ENCODE assay signal across 8 mouse cellular contexts in the genomic region with DNA sequence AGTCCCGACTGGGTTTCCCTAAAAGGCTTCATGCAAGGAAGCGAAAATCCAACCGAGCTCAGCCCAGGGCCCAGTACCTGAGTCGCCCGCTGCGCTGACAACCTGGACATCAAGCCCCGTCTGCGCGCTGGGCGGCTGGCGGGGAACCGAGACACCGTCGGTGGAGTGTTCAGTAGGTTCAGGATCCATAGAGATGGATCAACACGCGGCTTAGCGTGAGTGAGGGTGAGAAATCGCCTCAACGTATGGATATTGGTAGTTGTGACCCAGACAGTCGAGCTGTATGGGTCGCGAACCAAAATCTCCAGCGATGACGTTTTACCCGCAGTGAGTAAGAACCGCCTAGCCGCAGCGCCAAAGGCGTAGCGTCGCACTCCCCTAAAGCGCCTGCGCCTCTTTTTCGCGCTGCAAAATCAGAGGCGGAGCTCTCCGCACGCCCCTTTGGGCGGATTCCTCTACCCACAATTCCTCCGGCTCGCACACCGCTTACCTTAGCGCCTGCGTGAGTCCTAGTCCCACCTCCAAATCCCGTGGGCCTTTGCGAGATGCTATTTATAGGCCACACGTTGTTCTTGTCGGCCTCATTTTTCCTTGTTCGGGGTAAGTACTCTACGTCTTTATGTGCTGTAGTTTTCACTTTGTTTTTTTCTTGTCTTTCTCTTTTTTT. TPM values are rescaled to one million over a fixed set of nuclear protein-coding genes. Genes with fewer than 3 reads are reported as not detected.
DNase-seq lines count a peak whose midpoint lies in the region; ATAC-seq and TF ChIP-seq lines count a peak whose summit lies in the region.

Gene Slc3a2, minus strand, starts transcription at position 463 of the 667 bp plus-strand sequence.

- H3K27me3 ChIP-seq in forebrain, embryonic 10.5 days (ENCODE audit: poor library complexity, severe bottlenecking) = no peaks in the 10 kb centered on the region
- H3K27me3 ChIP-seq in heart, embryonic 15.5 days = no peaks in the 10 kb centered on the region
- no peaks in the 10 kb centered on the region for H3K27me3 ChIP-seq in liver, embryonic 14.5 days (ENCODE audit: control insufficient read depth, insufficient read depth, low read length)
- no peaks in the 10 kb centered on the region for H3K27me3 ChIP-seq in neural tube, embryonic 11.5 days (ENCODE audit: control insufficient read depth, insufficient read depth, low read length)
- H3K27me3 ChIP-seq in stomach, postnatal 0 days (ENCODE audit: control insufficient read depth, insufficient read depth, low read length) = no peaks in the 10 kb centered on the region

- H3K4me3 ChIP-seq in forebrain, embryonic 10.5 days = peak within 1 kb of the TSS; percentile 66
- peak within 1 kb of the TSS; percentile 65 for H3K4me3 ChIP-seq in heart, embryonic 15.5 days
- H3K4me3 ChIP-seq in liver, embryonic 14.5 days (ENCODE audit: insufficient read depth in 1 of 2, low read depth in 2 of 2, low read length in 2 of 2) = peak within 1 kb of the TSS; percentile 97 to 98
- H3K4me3 ChIP-seq in neural tube, embryonic 11.5 days (ENCODE audit: low read depth, low read length) = peak within 1 kb of the TSS; percentile 88
- peak within 1 kb of the TSS; percentile 66 for H3K4me3 ChIP-seq in stomach, postnatal 0 days (ENCODE audit: low read depth, low read length)

- peak; percentile 96 to 97 for DNase-seq in CD8-positive naive resting alpha-beta T cell, adult 2 months (ENCODE audit: low read depth in 2 of 2, low spot score in 2 of 2)
- DNase-seq in c-Kit-positive CD71-negative TER-119-negative erythroid progenitor cells, embryonic 14.5 days (ENCODE audit: low read depth) = peak; percentile 96
- DNase-seq in forebrain, embryonic 10.5 days (ENCODE audit: extremely low spot score, low spot score) = peak; percentile 97
- DNase-seq in kidney, postnatal 25 days = peak; percentile 95 to 98
- peak; percentile 98 for DNase-seq in liver, embryonic 14.5 days (ENCODE audit: low read depth in 3 of 3, low spot score in 3 of 3)
- DNase-seq in neural tube, embryonic 11.5 days (ENCODE audit: low spot score) = peak; percentile 97
- DNase-seq in stomach, postnatal 0 days (ENCODE audit: low spot score) = peak; percentile 97

- peak within 1 kb of the TSS; percentile 97 for H3K27ac ChIP-seq in forebrain, embryonic 10.5 days
- peak within 1 kb of the TSS; percentile 95 for H3K27ac ChIP-seq in heart, embryonic 15.5 days
- H3K27ac ChIP-seq in liver, embryonic 14.5 days = peak within 1 kb of the TSS; percentile 96
- H3K27ac ChIP-seq in neural tube, embryonic 11.5 days (ENCODE audit: low read depth, low read length) = peak within 1 kb of the TSS; percentile 83
- peak within 1 kb of the TSS; percentile 98 for H3K27ac ChIP-seq in stomach, postnatal 0 days (replicated peaks)

- peak; percentile 58 for TF ChIP-seq EP300 in liver, embryonic 14.5 days (IDR thresholded peaks at IDR 0.05; ENCODE audit: low read depth)
- no peak for TF ChIP-seq EP300 in stomach, postnatal 0 days (optimal IDR thresholded peaks at IDR 0.05)

- no peaks in the 10 kb centered on the region for H3K9me3 ChIP-seq in forebrain, embryonic 10.5 days
- no peaks in the 10 kb centered on the region for H3K9me3 ChIP-seq in heart, embryonic 15.5 days (replicated peaks)
- H3K9me3 ChIP-seq in liver, embryonic 14.5 days (ENCODE audit: control insufficient read depth, low read length) = no peaks in the 10 kb centered on the region
- no peaks in the 10 kb centered on the region for H3K9me3 ChIP-seq in neural tube, embryonic 11.5 days (ENCODE audit: control insufficient read depth, low read length)
- no peaks in the 10 kb centered on the region for H3K9me3 ChIP-seq in stomach, postnatal 0 days (ENCODE audit: control insufficient read depth, low read length)

- WGBS in forebrain, embryonic 10.5 days = under 1% methylated on average over 50 of the region's 50 CpGs
- WGBS in heart, embryonic 15.5 days = under 1% methylated on average over 50 of the region's 50 CpGs
- WGBS in liver, embryonic 14.5 days (ENCODE audit: insufficient replicate concordance) = under 1% methylated on average over 50 of the region's 50 CpGs
- WGBS in neural tube, embryonic 11.5 days = under 1% methylated on average over 50 of the region's 50 CpGs
- WGBS in stomach, postnatal 0 days = under 1% methylated on average over 50 of the region's 50 CpGs

- no peak; the same call in 1 of the 2 replicates for TF ChIP-seq CTCF in liver, embryonic 14.5 days (IDR thresholded peaks at IDR 0.05; ENCODE audit: low read depth)
- no peak for TF ChIP-seq CTCF in stomach, postnatal 0 days (IDR thresholded peaks at IDR 0.05; ENCODE audit: low read depth)

- peak within 1 kb of the TSS; percentile 84 for H3K9ac ChIP-seq in heart, embryonic 15.5 days
- H3K9ac ChIP-seq in liver, embryonic 14.5 days (replicated peaks) = peak within 1 kb of the TSS; percentile 100
- peak within 1 kb of the TSS; percentile 96 for H3K9ac ChIP-seq in neural tube, embryonic 11.5 days (ENCODE audit: low read length)
- peak within 1 kb of the TSS; percentile 89 for H3K9ac ChIP-seq in stomach, postnatal 0 days (ENCODE audit: low read length)

- peaks cover 36% of the 10 kb centered on the region for H3K4me1 ChIP-seq in forebrain, embryonic 10.5 days
- peaks cover 29% of the 10 kb centered on the region for H3K4me1 ChIP-seq in heart, embryonic 15.5 days (replicated peaks)
- H3K4me1 ChIP-seq in liver, embryonic 14.5 days (replicated peaks; ENCODE audit: control insufficient read depth in 2 of 2, insufficient read depth in 2 of 2, low read length in 1 of 2) = peaks cover 19 to 26% of the 10 kb centered on the region in 2 experiments
- H3K4me1 ChIP-seq in neural tube, embryonic 11.5 days (ENCODE audit: control insufficient read depth, insufficient read depth, low read length) = peaks cover 19% of the 10 kb centered on the region
- H3K4me1 ChIP-seq in stomach, postnatal 0 days (replicated peaks; ENCODE audit: control insufficient read depth, insufficient read depth) = no peaks in the 10 kb centered on the region

- peaks cover 34% of the 10 kb centered on the region for H3K36me3 ChIP-seq in forebrain, embryonic 10.5 days (replicated peaks)
- H3K36me3 ChIP-seq in heart, embryonic 15.5 days = peaks cover 28% of the 10 kb centered on the region
- peaks cover 34% of the 10 kb centered on the region for H3K36me3 ChIP-seq in liver, embryonic 14.5 days (replicated peaks; ENCODE audit: control insufficient read depth, insufficient read depth, low read depth)
- H3K36me3 ChIP-seq in neural tube, embryonic 11.5 days (ENCODE audit: control insufficient read depth, insufficient read depth, low read length) = peaks cover 6% of the 10 kb centered on the region
- peaks cover 6% of the 10 kb centered on the region; the same call in 1 of the 2 replicates for H3K36me3 ChIP-seq in stomach, postnatal 0 days (ENCODE audit: control insufficient read depth, insufficient read depth, low read length)

- ATAC-seq in heart, embryonic 15.5 days (replicated peaks; ENCODE audit: insufficient number of reproducible peaks, insufficient read depth, low FRiP score, low read depth) = peak; percentile 98
- peak; percentile 91 for ATAC-seq in liver, embryonic 14.5 days (ENCODE audit: insufficient read depth)
- ATAC-seq in neural tube, embryonic 11.5 days (ENCODE audit: insufficient read depth, low FRiP score, low TSS enrichment) = peak; percentile 90
- ATAC-seq in stomach, postnatal 0 days (ENCODE audit: low FRiP score, low TSS enrichment) = peak; percentile 98

- H3K4me2 ChIP-seq in heart, embryonic 15.5 days = peak within 1 kb of the TSS; percentile 63
- peak within 1 kb of the TSS; percentile 97 for H3K4me2 ChIP-seq in liver, embryonic 14.5 days (ENCODE audit: low read depth)
- H3K4me2 ChIP-seq in neural tube, embryonic 11.5 days (ENCODE audit: low read depth) = peak within 1 kb of the TSS; percentile 82
- peak within 1 kb of the TSS; percentile 59 for H3K4me2 ChIP-seq in stomach, postnatal 0 days (replicated peaks; ENCODE audit: low read depth)

RNA-seq across cellular contexts. Expression of gene Slc3a2, which starts in this region (rescaled TPM):
- 136 and 149 TPM in 2 replicates for polyA plus RNA-seq in forebrain, embryonic 10.5 days (2016; fragmentation: Nextera tagmentation; extraction: Ambion mirVana)
- polyA plus RNA-seq in heart, embryonic 15.5 days (2015; fragmentation: Nextera tagmentation; extraction: Ambion mirVana) = 59.4 and 71.5 TPM in 2 replicates
- polyA plus RNA-seq in liver, embryonic 14.5 days (2012; rRNA removed) = 78.4 and 82.2 TPM in 2 replicates
- 88.5 and 89.1 TPM in 2 replicates for polyA plus RNA-seq in liver, embryonic 14.5 days (2014; fragmentation: Nextera tagmentation; extraction: Ambion mirVana)
- polyA plus RNA-seq in neural tube, embryonic 11.5 days (2014; fragmentation: Nextera tagmentation; extraction: Ambion mirVana) = 132 and 135 TPM in 2 replicates
- 82.5 and 87.0 TPM in 2 replicates for polyA plus RNA-seq in stomach, postnatal 0 days (2015; fragmentation: Nextera tagmentation; extraction: Ambion mirVana)

Comparison
In these comparisons a context has a peak if more than half of its experiments do, and no peak if none do; other contexts are left out.
1. Peak in every context shown above with its lines: DNase-seq, ATAC-seq, H3K4me3 ChIP-seq and H3K27ac ChIP-seq.